Mouse (Mus musculus): Measurements from ENCODE around the gene Agpat2. TPM values are rescaled to one million over a fixed set of nuclear protein-coding genes. Genes with fewer than 3 reads are reported as not detected.

Gene Agpat2
- polyA plus RNA-seq (2015; fragmentation: Nextera tagmentation; extraction: Ambion mirVana) = 39.1 and 41.1 TPM in 2 replicates

DNA sequence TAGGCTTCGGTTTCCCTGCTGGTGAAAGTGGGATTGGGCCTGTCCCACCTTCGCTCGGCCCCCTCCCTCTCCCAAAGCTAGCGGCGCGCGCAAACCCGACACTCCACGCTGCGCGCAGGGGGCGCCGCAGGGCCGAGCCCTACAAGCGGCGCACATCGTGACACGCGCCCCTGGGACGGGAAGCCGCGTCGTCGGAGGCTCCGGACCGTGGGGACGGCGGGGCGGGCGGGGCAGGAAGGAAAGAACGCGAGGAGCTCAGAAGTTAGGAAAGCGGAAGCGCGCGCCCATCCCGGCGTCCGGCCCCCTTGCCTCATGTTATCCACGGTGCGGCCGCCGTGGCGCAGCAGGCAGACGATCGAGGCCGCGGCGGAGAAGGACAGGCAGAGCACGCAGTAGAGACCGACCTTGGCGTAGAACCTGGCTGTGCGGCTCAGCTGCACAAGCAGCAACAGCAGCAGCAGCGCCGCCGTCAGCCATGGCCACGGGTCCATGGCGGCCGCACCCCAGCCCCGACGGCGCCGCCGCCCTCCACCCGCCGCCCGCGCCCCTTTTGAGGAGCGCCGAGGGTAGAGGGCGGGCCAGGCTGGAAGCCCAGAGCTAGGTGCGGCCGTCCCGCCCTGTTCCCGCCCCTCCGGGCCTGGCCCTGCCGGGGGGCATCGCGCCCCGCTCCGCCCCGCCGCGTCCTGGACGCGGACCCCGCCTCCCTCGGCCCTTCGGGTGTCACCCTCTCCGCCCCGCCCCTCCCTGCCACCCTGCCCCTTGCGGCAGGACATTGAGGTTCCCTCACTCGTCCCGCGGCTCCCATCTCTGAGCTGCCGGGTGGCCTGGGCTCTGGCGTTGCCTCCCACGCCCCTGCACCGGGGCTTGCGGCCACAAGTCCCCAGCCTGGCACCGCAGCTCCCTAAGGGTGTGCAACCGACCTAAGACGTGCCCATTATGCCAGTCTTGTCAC, at the start of gene Agpat2:
Agpat2 (minus strand) TSS at position 698 of the 952 bp plus-strand sequence.
- Histone ChIP-seq H3K27ac (peak within 1 kb of the TSS; percentile 93), H3K4me1 (peaks cover 33% of the 10 kb centered on the region)

GRCm38 (mm10) chr2:26646643-26647293, 42.6 kb upstream of the Agpat2 start:
- Histone ChIP-seq H3K36me3 (no peaks in the 10 kb centered on the region), H3K4me2 (no peak overlapping the region), H3K9me3 (no peaks in the 10 kb centered on the region), H3K9ac (no peak overlapping the region), H3K27me3 (no peaks in the 10 kb centered on the region), H3K27ac (no peak overlapping the region), H3K4me1 (0 out of 2 replicates have a peak, but pooled peaks cover under 1% of the 10 kb centered on the region), H3K4me3 (no peak overlapping the region)
- peak; percentile 95 for ATAC-seq (ENCODE audit: borderline replicate concordance, extremely low read depth, low FRiP score, low TSS enrichment)
- 9% methylated on average over 3 of the region's 3 CpGs for WGBS

More for the DNA sequence above, at the start of gene Agpat2:
- Histone ChIP-seq H3K27me3 (no peaks in the 10 kb centered on the region), H3K36me3 (no peaks in the 10 kb centered on the region), H3K9ac (peak within 1 kb of the TSS; percentile 81), H3K4me2 (peak within 1 kb of the TSS; percentile 73), H3K9me3 (no peaks in the 10 kb centered on the region), H3K4me3 (peak within 1 kb of the TSS; percentile 71)
- ATAC-seq (ENCODE audit: borderline replicate concordance, extremely low read depth, low FRiP score, low TSS enrichment) = peak; percentile 84
- WGBS = under 1% methylated on average over 83 of the region's 103 CpGs

DNA sequence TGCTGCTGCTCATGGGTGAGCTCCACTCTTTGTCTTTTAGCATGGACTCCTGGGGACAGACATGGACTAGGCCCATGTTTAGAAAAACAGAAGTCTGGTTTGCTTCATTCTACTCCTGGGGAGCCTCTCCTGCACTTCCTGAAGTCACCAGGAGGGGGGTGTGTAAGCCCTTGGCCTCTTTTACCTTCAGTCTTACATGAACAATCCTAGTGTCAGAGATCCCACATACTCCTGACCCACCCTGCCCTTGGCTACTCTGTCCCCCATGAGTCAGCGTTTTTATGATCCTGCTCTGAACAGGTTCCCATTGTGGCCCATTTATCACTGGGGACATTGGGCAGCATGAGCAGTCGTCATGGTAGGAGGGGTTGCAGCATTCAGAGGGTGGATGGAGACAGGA, 39.7 kb upstream of the Agpat2 start:
- Histone ChIP-seq H3K4me1 (peaks cover 5% of the 10 kb centered on the region), H3K27me3 (no peaks in the 10 kb centered on the region), H3K27ac (no peak overlapping the region), H3K9ac (no peak overlapping the region), H3K36me3 (no peaks in the 10 kb centered on the region), H3K4me3 (no peak overlapping the region), H3K9me3 (no peaks in the 10 kb centered on the region), H3K4me2 (no peak overlapping the region)
- ATAC-seq (ENCODE audit: borderline replicate concordance, extremely low read depth, low FRiP score, low TSS enrichment) = no peak
- 55% methylated on average over 2 of the region's 2 CpGs for WGBS

DNA sequence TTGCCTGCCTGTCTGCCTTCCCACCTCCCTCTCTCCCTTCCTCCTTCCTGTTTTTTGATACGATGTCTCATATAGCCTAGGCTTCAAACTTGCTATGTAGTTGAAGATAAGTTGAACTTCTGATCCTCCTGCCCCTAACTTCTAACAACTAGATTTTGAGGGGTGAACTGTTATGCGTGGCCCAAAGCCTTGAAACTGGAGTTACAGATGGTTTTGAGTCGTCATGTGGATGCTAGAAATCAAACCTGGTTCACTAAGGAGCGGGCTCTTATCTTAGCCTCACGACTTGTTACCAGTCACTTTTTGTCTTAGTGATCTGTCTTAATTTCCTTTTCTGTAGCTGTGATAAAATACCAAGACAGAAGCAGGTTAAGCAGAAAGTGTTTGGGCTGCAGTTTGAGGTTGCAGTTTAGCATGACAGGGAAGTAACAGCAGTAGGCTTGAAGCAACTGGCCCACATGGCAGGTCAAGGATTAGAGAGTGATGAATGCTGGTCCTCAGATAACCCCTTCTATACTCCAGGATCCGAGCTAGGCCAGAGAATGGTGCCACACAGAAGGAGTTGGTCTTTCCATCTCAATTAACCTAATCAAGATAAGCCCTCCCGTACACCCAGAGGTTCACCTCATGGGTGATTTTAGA, 36.9 kb upstream of the Agpat2 start:
- H3K9ac ChIP-seq = no peak overlapping the region
- peaks cover 23% of the 10 kb centered on the region for H3K4me1 ChIP-seq
- no peak overlapping the region for H3K4me3 ChIP-seq
- no peaks in the 10 kb centered on the region for H3K27me3 ChIP-seq
- no peak overlapping the region for H3K4me2 ChIP-seq
- no peaks in the 10 kb centered on the region for H3K9me3 ChIP-seq
- peaks cover 28% of the 10 kb centered on the region for H3K36me3 ChIP-seq
- WGBS = 63% methylated on average over 7 of the region's 7 CpGs
- no peak for ATAC-seq (ENCODE audit: borderline replicate concordance, extremely low read depth, low FRiP score, low TSS enrichment)
- H3K27ac ChIP-seq = peak overlapping the region; percentile 78; the same call in 1 of the 2 replicates

GRCm38 (mm10) chr2:26639838-26640830, 35.9 kb upstream of the Agpat2 start:
- Histone ChIP-seq H3K9me3 (no peaks in the 10 kb centered on the region), H3K9ac (peak overlapping the region; percentile 99), H3K4me2 (peak overlapping the region; percentile 64), H3K4me1 (peaks cover 23% of the 10 kb centered on the region), H3K27me3 (no peaks in the 10 kb centered on the region), H3K27ac (peak overlapping the region; percentile 78), H3K36me3 (peaks cover 37% of the 10 kb centered on the region), H3K4me3 (peak overlapping the region; percentile 95)
- peak; percentile 88 for ATAC-seq (ENCODE audit: borderline replicate concordance, extremely low read depth, low FRiP score, low TSS enrichment)
- WGBS = 4% methylated on average over 49 of the region's 49 CpGs

- Histone ChIP-seq H3K9me3 (no peaks in the 10 kb centered on the region), H3K27me3 (no peaks in the 10 kb centered on the region), H3K27ac (no peak overlapping the region), H3K4me1 (peaks cover 23% of the 10 kb centered on the region), H3K9ac (peak overlapping the region; percentile 99), H3K4me3 (peak overlapping the region; percentile 95), H3K4me2 (peak overlapping the region; percentile 64), H3K36me3 (peaks cover 46% of the 10 kb centered on the region)
- WGBS = 5% methylated on average over 8 of the region's 8 CpGs
- no peak for ATAC-seq (ENCODE audit: borderline replicate concordance, extremely low read depth, low FRiP score, low TSS enrichment)
Measured at GRCm38 (mm10) chr2:26639083-26639482, 34.9 kb upstream of the Agpat2 start.

- WGBS = 69% methylated on average over 5 of the region's 5 CpGs
- Histone ChIP-seq H3K4me3 (peak overlapping the region; percentile 95), H3K27me3 (no peaks in the 10 kb centered on the region), H3K9me3 (no peaks in the 10 kb centered on the region), H3K4me2 (peak overlapping the region; percentile 64), H3K36me3 (peaks cover 46% of the 10 kb centered on the region), H3K27ac (no peak overlapping the region), H3K4me1 (peaks cover 23% of the 10 kb centered on the region), H3K9ac (peak overlapping the region; percentile 99)
- no peak for ATAC-seq (ENCODE audit: borderline replicate concordance, extremely low read depth, low FRiP score, low TSS enrichment)
Measured at GRCm38 (mm10) chr2:26638572-26638971, 34.4 kb upstream of the Agpat2 start.

GRCm38 (mm10) chr2:26638039-26638438, 33.8 kb upstream of the Agpat2 start:
- Histone ChIP-seq H3K27ac (no peak overlapping the region), H3K9ac (no peak overlapping the region), H3K36me3 (peaks cover 46% of the 10 kb centered on the region)

GRCm38 (mm10) chr2:26637316-26637932, 33.2 kb upstream of the Agpat2 start:
- no peak overlapping the region for H3K27ac ChIP-seq

More at GRCm38 (mm10) chr2:26638039-26638438, 33.8 kb upstream of the Agpat2 start:
- no peaks in the 10 kb centered on the region for H3K9me3 ChIP-seq
- peak overlapping the region; percentile 95 for H3K4me3 ChIP-seq
- peaks cover 23% of the 10 kb centered on the region for H3K4me1 ChIP-seq
- H3K27me3 ChIP-seq = no peaks in the 10 kb centered on the region
- no peak for ATAC-seq (ENCODE audit: borderline replicate concordance, extremely low read depth, low FRiP score, low TSS enrichment)
- 75% methylated on average over 5 of the region's 5 CpGs for WGBS
- peak overlapping the region; percentile 64 for H3K4me2 ChIP-seq

DNA sequence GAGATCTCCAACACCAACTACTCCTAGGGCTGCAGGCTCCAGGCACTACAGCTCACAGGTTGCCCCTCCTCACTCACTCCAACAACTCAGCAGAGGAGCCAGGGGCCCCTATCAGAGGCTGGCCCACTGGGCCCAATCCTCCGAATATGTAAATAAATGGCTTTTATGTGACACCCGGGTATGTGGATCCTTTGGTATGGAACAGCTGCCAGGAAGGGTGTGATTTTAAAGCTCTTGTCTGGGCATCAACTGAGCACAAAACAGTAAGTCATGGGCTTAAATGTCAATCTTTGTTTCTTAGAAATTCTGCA, 32.1 kb upstream of the Agpat2 start:
- H3K9me3 ChIP-seq = no peaks in the 10 kb centered on the region
- no peak overlapping the region for H3K27ac ChIP-seq
- H3K36me3 ChIP-seq = peaks cover 46% of the 10 kb centered on the region
- no peak for ATAC-seq (ENCODE audit: borderline replicate concordance, extremely low read depth, low FRiP score, low TSS enrichment)
- H3K4me1 ChIP-seq = peaks cover 23% of the 10 kb centered on the region
- no peaks in the 10 kb centered on the region for H3K27me3 ChIP-seq
- no peak overlapping the region for H3K4me3 ChIP-seq
- H3K9ac ChIP-seq = no peak overlapping the region
- no peak overlapping the region for H3K4me2 ChIP-seq
- 38% methylated on average over 2 of the region's 2 CpGs for WGBS

More at GRCm38 (mm10) chr2:26637316-26637932, 33.2 kb upstream of the Agpat2 start:
- H3K4me2 ChIP-seq = no peak overlapping the region
- 70% methylated on average over 4 of the region's 4 CpGs for WGBS
- H3K9me3 ChIP-seq = no peaks in the 10 kb centered on the region
- ATAC-seq (ENCODE audit: borderline replicate concordance, extremely low read depth, low FRiP score, low TSS enrichment) = no peak
- peaks cover 46% of the 10 kb centered on the region for H3K36me3 ChIP-seq
- H3K27me3 ChIP-seq = no peaks in the 10 kb centered on the region
- H3K4me1 ChIP-seq = peaks cover 23% of the 10 kb centered on the region
- no peak overlapping the region for H3K4me3 ChIP-seq
- no peak overlapping the region for H3K9ac ChIP-seq

Data from lung, embryonic 15.5 days (tissue).